Mouse (Mus musculus) gastrocnemius, postnatal 14 days (tissue): ENCODE results near the gene Cdh22. TPM values are rescaled to one million over a fixed set of nuclear protein-coding genes. Genes with fewer than 3 reads are reported as not detected.
A peak's percentile ranks its signal among the peaks of the same experiment; 100 is the strongest.

ENCODE experiments used
- DNase-seq: peaks from one replicate; pipeline ENCODE4 v3.0.0; 2021; ENCODE audit warnings: mixed read lengths
- intact Hi-C: fragments of 180-260 bp; cut with DNase I; formaldehyde crosslinking; loops from one replicate; pipeline ENCODE4 v1.15.1; 2025; ENCODE audit warnings: low total_unique reads
- total RNA-seq, 2 experiments: library from RNA; stranded (reverse); gene quantifications; 2 replicates each; pipeline ENCODE4 v1.2.3; 2021

Gene Cdh22
- total RNA-seq, 2 experiments from 2014 or later, result 0.13 to 0.18 TPM

DNA sequence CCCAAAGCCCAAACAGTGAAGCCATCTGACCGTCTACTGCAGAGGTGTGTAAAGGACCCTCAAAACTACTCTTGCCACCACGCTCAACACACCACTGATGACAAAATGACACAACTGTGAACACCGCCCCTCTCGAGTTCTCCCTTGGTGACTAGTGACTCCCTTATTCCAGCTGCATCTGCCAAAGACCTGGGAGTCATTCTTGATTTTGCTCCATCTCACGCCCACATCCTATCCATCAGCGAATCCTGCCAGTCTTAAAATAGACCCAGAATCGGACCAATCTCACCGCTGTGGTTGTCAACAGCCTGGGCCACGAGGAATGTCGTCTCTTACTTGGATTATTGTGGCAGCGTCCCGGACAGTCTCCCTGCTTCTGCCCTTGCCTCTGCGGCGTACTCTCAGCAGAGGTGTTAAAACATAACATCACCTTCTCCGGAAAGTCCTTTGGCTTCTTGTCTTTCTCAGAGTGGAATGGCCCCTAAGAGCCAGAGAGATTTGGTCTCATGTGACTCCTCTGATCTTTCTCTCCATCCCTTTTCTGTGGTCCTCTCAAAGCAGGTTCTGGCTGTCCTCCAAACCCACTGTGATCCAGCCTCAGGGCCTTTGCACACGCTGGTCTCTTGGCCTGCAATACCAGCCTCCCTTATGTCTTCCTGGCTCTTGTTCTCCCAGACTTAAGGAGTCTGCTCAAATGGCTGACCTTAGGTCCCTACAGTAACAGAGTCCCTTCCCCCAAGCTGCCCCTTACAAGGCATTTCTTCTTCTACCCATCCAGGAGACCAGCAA, 17.1 kb downstream of the Cdh22 start:
- intact Hi-C loops, result no loop called here
- DNase-seq, result no peak

- intact Hi-C loops, result no loop called here
- peak; percentile 35 for DNase-seq
Measured at GRCm38 (mm10) chr2:165215103-165215951, 19.3 kb downstream of the Cdh22 start.

DNA sequence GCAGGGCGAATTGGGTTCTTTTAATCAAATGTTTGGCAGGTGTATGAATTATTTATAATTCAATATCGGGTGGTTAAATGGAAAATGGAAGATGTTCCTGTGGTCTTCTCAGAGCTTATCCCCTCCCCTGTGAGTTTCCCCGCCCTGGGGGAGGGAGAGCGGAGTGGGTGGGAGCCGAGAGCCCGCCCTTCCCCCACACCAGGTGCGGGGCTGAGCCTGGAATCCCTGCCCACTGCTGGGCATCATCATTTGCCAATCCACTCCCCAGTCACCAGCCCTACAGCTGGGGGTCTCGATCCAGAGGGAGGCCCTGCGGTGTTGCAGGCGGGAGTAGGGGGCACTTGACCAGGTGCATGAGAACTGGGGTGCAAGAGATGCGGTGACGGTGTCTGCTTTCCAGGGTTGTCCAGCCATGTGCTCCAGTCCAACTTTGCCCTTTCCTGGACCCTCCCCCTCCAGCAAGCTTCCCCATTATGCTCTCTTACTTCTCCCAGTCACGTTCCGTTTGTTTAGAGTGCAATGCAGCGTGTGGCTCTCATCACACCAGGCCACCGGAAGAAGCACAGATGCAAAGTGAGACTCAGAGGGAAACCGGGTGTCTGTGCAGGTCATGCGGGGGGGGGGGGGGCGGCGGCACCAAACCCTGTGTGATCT, 23.1 kb downstream of the Cdh22 start:
- DNase-seq, result no peak
- intact Hi-C loops, result no loop called here

- intact Hi-C loops, result no loop called here
Measured at GRCm38 (mm10) chr2:165210948-165211347, 23.7 kb downstream of the Cdh22 start.

DNA sequence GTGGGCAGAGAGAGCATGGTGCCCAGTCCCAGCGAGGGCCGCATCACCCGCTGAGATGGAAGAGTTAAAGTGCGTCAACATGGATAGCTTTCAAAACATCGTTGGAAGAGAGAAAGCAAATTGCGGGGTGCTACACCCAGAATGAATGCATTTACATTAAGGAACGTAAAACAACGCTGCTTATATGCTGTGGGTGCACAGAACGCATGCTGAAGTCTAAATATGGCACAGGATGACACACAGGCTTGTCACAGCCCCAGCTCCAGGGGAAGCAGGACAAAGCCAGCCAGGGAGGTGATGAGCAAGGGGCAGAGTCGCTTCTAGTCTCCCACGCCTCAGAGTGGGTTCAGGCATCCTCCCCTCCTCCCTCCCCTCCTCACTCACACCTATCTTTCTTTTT, 27.0 kb downstream of the Cdh22 start:
- DNase-seq, result no peak

More at GRCm38 (mm10) chr2:165210948-165211347, 23.7 kb downstream of the Cdh22 start:
- DNase-seq, result no peak

DNA sequence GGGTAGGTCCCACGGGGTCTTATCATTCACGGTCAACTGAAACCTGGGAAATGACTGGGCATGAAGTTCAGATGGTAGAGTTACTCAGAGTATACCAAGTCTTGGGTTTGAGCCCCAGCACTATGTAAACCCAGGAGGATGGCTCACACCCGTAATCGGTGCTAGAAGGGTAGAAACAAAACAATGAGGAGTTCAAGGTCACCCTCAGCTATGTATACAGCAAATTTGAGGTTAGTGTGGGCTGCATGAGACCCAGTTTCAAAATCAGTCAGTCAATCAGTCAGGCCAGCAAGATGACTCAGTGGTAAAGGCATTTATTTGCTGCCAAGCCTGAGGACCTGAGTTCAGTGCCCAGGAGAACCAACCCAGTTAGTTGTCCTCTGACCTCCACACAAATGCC, 27.6 kb downstream of the Cdh22 start:
- intact Hi-C loops, result no loop called here
- no peak for DNase-seq

More for the DNA sequence above, 27.0 kb downstream of the Cdh22 start:
- intact Hi-C loops, result no loop called here

GRCm38 (mm10) chr2:165205486-165205885, 29.2 kb downstream of the Cdh22 start:
- DNase-seq, result no peak
- intact Hi-C loops, result no loop called here

- intact Hi-C loops, result no loop called here
- DNase-seq, result no peak
Measured at GRCm38 (mm10) chr2:165204931-165205330, 29.7 kb downstream of the Cdh22 start.

GRCm38 (mm10) chr2:165201761-165202751, 32.6 kb downstream of the Cdh22 start:
- intact Hi-C loops, result no loop called here
- peak; percentile 25 for DNase-seq

DNA sequence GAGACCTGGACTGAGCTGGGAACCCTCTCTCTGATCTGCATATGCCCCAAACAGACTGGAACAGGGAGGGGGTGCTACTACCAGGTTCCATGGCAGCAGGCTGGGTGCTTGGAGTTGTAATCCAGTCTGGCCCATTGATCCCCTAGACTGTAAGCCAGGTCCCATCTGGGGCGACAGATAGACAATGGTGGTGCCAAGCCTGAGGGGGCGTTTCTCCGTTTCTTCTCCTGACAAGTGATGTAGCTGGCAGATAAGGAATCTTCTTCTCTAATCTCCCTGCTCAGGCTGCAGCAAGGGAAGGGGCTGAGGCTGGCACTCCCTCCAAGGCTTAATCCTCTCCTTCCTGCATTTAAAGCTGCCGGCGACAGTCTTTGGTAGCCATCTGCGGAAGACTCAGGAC, 37.1 kb downstream of the Cdh22 start:
- intact Hi-C loops, result no loop called here
- no peak for DNase-seq

DNA sequence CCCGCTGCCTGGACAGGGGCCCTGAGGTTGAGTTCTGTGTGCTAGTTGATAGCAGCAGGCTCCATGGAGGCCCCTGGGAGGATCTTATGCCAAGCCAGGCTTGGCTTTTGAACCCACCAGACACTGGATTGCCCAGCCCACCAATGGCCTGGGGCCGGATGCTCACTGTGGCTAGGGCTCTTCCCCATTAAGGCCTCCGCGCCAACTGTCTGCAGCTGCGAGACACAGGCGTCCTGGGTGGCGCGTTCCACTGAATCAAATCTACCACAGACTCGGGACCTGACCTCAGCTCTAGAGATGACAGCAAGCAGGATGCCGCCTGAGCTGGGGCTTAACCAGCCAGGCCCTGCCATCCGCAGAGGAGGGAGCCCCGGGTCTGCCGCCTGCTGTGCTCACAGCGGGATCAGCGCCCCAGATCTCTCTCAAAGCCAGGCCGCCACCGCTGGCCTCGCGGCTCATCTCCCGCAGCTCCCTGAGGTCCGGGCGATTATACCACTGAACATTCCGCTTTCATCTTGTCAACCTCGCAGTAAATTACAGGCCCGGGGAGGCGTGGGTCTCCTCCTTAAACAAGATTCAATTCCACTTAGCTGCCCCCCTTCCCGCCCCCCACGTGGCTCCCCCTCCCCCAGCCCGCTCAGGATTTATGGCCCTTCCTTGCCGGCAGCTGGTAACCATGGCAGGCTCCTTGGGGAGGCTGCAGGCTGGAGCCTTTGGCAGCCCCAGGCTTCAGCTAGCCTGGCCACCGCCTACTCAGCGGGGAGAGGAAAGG, 39.1 kb downstream of the Cdh22 start:
- intact Hi-C loops, result no loop called here

GRCm38 (mm10) chr2:165191483-165191882, 43.2 kb downstream of the Cdh22 start:
- no peak for DNase-seq
- intact Hi-C loops, result no loop called here

More for the DNA sequence above, 39.1 kb downstream of the Cdh22 start:
- DNase-seq, result peak; percentile 47

- no peak for DNase-seq
- intact Hi-C loops, result no loop called here
Measured at GRCm38 (mm10) chr2:165189546-165189945, 45.1 kb downstream of the Cdh22 start.

DNA sequence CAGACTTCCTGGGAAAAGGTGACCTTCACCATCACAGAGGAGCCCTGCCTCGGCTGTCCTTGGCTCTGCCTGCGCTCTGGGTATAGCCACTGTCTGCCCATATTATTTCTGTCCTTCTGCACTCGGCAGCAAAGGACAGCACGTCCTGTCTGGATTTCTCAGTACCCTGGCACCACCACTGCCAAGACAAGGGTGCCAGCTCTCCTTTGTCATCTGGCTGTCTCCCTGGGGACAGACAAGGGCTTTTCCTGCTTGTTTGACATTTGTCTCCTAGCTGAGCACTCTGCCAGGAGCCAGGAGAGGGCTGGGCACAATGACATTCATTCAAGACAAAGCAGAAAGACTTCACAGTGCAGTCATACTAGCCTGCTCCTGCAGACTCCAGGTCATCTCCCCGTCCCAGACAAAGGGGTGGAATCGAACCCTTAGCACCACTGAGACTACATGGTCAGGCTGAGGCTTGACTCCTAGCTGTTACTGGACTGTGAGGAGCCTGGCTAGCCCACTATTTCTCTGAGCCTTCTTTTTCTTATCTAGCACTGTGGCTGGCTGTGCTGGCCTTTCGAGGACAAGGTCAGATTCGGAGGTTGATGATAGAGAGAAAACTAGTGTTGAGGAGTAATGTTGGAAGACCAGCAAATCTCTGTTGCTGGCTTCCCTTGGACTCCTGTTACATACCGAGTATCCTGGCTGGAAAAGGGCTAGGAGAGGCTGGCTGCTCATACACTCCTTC, 46.8 kb downstream of the Cdh22 start:
- intact Hi-C loops, result no loop called here
- DNase-seq, result no peak

DNA sequence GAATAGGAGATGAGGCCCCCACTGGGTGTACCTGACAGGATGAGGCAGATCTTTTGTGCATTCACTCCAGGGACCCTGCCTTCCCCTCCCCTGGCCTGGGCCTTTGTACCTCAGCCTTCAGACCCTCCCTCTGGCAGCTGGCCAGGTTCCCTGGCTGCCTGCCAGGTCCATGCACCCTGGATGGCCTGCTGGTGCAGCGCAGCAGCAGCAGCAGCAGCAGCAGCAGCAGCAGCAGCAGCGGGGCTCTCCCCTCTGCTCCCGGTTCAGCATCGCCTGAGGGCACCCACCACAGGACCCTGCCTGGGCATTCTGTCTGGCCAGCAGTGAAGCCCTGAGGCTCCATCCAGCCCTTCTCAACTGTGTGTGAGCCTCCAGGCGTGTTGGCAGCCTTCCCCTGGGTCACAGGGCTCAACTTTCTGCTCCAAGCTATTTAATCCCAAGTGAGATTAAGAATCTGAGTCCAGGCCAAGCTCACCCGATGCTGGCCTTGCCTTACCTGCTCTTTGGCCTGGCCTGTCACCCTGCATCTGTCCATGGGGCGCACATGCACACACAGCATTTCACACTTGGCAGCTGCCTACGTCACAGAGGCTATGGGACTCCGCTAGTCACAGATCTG, 50.5 kb downstream of the Cdh22 start:
- intact Hi-C loops, result no loop called here
- DNase-seq, result peak; percentile 25

DNA sequence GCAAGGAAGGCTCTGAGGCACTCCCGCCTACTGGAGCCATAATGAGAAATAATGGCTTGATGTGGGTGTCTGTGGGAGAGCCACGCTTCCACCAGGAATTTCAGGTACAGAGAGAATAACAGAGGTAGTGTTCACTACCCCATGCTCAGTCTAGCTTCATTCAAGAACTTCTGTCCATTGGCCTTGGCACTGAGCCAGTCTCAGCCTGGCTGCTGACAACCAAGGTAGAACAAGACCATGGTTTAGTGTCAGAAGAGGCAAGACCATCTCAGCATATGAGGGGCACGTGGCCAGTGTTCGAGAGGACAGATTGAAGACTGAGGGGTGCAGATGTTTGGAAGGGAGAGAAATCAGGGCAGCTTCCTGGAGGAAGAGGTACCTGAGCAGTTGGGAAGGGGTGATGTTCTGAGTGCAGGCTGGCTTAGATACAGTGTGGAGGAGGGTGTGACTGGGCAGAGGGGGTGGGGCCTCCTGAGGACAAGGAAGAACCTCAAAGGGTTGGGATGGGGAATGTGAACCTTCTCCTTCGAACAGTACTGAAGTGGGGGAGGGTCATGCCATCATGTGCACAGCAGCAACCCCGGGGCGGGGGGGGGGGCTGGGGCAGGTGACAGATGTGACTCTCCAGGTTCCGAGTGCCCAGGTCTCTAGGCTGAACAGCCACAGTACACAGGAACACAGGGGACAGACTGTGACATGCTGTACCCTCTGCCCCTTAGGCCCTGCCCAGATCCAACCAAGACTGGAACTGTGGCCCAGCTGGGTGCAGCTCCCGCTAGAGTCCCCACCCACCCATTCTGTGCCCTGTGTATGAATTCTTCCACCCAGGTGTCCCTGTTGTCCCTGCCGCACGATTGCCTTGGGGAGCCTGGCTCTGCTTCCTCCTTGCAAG, 52.3 kb downstream of the Cdh22 start:
- no peak for DNase-seq
- intact Hi-C loops, result no loop called here
